Mouse (Mus musculus): ENCODE measurements around the gene Kazald1. TPM values are rescaled to one million over a fixed set of nuclear protein-coding genes. Genes with fewer than 3 reads are reported as not detected.
"Not testable (repeated sequence)": the region's sequence is repeated elsewhere in the genome, so short reads cannot be mapped to it uniquely, and the experiment has no call there.

Kazald1 gene
- total RNA-seq (2021) = 10 to 100 TPM; 11.4 to 19.2 TPM
- long read RNA-seq, experiment 1, transcript Kazald1-201 (5 exons, 1,380 nt) = major isoform, 8 of 23 reads
- long read RNA-seq, experiment 1, partial matches to known transcripts = 13 of 23 reads
- long read RNA-seq, experiment 1, other reads (novel, unspliced or antisense) = 2 of 23 reads
- long read RNA-seq, experiment 2, partial matches to known transcripts = 12 of 24 reads
- long read RNA-seq, experiment 2, other reads (novel, unspliced or antisense) = 7 of 24 reads

- DNase-seq = peak; percentile 95
These were observed at the start of gene Kazald1 for GRCm38 (mm10) chr19:45074580-45075322. Gene Kazald1 (plus strand): TSS chr19:45075241.

DNA sequence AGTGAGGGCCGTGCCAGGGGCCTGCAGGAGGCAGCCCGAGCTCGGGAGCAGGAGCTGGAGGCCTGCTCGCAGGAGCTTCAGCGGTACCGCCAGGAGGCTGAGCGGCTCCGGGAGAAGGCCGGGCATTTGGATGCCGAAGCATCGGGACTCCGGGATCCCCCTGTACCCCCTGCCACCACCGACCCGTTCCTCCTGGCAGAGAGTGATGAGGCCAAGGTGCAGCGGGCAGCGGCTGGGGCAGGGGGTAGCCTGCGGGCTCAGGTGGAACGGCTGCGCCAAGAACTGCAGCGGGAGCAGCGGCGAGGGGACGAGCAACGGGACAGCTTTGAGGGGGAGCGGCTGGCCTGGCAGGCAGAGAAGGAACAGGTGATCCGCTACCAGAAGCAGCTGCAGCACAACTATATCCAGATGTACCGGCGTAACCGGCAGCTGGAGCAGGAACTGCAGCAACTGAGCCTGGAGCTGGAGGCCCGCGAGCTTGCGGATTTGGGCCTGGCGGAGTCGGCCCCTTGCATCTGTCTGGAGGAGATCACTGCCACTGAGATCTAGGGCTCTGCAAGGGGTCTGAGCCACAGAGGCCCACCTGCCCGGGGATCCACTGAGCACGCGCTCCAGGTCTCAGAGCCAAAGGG is 49.0 kb upstream of the Kazald1 start:
- DNase-seq = no peak

DNA sequence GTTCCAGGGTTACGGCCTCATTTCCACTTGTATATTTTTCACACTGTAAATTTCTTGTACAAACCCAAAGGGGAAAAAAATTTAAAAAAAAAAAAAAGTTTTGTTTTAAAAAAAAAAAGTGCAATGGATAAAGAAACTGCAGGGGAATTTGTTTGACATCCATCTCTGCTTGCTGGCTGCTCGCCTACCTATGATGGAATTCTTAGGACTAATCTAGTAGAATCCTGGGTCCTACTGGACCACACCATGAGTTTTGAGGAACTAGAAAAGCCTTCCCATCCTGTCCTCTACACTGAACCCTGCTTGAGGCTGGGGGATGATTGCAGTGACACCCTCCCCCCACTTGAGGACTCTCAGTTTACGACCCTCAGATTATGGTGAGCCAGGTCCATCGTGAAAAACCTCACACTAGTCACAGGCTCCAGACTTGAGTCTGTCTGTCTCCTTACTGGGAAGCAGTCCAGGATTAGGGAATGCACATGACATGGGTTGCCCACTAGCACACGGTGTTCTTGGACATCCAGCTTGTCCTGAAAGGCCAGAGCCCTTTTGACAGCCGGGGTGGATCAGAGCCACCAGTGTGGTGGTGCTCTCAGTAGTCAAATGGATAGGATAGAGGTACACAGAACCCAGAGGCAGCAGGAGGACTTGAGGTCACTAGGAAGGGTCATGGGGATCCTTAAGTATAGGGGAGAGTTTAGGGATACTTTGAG is 47.9 kb upstream of the Kazald1 start:
- DNase-seq = no peak

GRCm38 (mm10) chr19:45027848-45028247 is 47.2 kb upstream of the Kazald1 start:
- DNase-seq = no peak

DNA sequence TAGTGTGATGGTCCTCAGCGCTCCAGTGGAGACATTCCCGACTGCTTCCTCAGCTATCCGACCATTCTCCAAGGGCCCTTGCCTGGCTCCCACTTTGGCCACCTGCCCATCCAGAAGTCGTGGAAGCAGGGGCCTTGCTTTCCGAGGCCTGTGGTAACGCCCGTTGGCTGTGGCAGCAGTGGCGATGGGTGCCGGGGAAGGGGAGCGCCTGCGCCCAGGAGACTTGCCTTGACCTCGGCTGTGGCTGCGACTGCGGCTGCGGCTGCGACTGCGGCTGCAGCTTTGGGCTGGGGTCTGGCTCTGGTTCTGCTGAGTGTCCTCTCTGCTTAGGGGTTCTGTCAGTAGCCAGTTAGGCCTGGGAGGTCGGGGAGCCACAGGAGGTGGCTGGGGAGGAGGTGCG is 46.3 kb upstream of the Kazald1 start:
- no peak for DNase-seq

DNA sequence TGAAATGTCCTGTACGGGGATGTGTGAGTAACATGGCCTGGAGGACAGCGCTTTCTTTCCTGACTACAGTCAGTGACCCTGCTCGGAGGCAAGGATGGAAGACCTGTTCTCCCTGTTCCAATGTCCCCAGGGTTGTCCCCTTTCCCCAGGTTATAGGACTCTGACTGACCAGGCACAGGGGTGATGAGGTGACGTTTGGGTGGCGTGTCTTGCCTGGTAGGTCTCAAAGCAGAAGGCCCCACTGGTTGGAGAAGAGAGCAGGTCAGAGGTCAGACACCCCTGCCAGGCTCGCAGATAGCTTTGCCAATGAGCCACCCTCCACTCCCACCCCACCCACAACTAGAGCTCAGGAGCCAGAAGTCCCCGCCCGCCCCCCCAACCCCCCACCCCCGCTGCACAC is 45.5 kb upstream of the Kazald1 start:
- DNase-seq = no peak

DNA sequence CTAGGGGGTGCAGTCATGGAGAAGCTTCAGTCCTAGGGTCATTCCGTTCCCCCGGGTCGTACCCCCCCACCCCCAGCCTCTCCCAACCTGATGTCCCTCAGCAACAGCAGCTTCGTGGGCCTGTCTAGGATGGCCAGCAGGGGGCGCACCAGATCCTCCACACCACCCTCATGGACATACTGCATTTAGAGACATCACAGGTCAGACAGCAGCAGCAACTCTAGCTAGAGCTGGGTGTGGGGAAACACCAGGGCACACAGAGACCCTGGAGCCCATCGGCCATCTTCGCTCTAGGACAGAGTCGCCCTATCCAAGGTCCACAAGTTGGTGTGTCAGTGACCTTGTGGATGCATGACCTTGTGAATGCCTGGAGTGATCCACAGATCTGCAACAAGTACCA is 44.9 kb upstream of the Kazald1 start:
- peak; percentile 82 for DNase-seq

DNA sequence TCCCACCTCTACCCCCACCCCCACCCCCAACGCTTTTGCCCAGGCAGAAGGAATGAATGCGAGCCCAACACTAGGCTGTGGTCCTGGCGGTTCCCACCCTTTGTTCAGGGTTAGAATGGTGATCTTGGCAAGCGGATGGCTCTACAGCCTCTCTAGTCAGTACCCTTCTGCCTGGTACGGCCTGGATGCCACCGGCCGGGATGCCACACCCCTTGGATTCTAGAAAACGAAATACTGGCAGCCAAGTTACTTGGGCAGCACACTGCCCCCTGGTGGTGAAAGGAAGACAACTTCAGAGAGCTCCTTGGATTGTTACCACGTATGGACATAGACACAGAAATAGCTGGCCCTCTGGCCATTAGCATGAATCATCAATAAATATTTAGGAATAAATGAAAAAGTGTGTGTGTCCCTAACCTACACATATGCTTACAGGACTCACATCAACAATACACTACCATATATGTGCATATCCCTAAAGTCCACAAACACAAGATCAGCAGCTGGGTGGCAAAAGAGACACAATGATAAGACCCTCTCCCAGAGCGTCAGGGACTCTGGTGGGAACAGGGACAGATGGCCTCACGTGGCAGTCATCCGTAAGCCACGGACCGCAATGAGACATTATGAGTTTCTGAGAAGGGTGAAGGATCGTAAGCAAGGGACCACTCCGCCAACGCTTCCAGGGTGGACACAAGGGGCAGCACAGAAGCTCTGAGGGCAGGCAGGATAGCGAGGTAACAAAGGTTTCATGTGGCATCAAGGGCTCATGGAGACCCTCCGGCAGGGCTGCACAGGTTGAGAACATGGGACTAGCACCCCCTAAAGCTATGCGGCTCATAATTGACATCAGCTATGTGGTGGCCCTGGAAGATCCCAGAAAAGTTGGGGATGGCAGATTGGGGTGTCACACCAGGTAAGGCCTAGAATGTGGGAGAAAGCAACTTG is 44.0 kb upstream of the Kazald1 start:
- DNase-seq = peak; percentile 80

DNA sequence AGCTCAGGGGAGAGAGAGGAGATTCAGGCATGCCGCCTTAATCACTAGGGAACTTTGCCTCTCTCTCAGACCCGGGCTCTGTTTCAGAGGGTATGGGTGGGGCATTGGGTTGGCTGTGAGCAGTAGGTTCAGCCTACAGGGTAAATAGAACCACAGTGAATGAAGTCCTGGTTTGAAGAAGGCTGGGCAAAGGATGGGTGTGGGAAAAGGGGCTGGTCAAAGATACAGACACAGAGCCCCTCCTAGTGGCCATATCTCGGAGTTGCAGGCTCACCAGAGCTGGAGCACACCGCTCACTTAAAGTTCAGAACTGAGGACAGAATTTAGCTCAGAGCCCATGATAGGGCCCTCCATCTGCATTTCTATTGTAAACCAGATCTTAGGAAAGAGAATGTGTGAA is 43.3 kb upstream of the Kazald1 start:
- peak; percentile 75 for DNase-seq

GRCm38 (mm10) chr19:45032570-45033332 is 42.3 kb upstream of the Kazald1 start:
- no peak for DNase-seq

GRCm38 (mm10) chr19:45036867-45037266 is 38.2 kb upstream of the Kazald1 start:
- peak; percentile 83 for DNase-seq

DNA sequence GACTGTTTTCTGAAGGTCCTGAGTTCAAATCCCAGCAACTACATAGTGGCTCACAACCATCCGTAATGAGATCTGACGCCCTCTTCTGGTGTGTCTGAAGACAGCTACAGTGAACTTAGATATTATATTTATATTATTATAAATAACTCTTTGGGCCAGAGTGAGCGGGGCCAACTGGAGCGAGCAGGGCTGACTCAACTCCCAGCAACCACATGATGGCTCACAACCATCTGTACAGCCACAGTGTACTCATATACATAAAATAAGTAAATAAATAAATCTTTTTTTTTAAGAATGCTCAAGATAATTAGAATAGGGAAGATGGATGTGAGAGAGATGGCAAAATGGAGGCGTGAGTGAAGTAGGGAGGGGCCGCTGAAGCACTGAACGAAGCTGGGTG is 36.8 kb upstream of the Kazald1 start:
- not testable (repeated sequence) for DNase-seq

DNA sequence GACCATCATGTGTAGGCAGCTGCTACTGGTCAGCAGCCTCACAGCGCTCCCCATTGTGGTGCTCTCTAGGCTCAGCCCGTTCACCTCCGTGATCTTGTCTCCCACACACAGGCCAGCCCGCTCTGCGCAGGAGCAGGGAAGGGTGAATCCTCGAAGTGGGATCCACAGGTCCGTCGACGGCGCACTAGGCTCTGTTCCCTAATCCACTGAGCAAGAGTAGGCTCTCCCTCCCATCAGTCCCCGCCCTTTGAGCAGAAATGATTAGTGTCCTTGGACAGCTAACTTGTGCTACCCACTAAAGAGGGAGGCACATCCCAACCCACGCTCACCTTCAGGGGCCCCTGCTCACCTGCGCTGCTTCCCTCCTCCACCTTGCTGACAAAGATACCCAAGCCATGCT is 34.8 kb upstream of the Kazald1 start:
- no peak for DNase-seq

- no peak for DNase-seq
These were observed 30.6 kb upstream of the Kazald1 start for GRCm38 (mm10) chr19:45044389-45044927.

- DNase-seq = no peak
These were observed 29.8 kb upstream of the Kazald1 start for GRCm38 (mm10) chr19:45045236-45045635.

DNA sequence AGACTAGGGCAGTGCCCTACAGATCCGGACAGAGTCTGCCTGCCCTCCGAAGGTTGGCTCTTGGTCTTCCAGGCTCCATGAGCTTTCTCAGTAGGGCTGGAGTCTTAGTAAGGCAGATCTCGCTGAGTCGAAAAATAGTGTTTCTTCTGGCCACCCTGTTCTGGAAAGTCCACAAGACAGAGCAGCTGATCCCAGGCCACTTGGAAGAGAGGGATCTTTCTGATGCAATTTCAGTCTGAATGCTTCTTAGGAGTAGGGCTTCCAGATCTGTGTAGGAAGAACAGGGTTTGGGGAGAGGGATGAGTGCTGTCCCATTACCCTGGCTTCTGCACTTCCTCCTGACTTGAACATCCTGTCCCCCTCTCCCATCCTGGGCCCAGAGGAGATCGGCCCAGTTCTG is 29.4 kb upstream of the Kazald1 start, which contains the start of gene Pdzd7:
Gene Pdzd7 (minus strand): TSS at position 67 of the 400 bp plus-strand sequence.
- no peak for DNase-seq

DNA sequence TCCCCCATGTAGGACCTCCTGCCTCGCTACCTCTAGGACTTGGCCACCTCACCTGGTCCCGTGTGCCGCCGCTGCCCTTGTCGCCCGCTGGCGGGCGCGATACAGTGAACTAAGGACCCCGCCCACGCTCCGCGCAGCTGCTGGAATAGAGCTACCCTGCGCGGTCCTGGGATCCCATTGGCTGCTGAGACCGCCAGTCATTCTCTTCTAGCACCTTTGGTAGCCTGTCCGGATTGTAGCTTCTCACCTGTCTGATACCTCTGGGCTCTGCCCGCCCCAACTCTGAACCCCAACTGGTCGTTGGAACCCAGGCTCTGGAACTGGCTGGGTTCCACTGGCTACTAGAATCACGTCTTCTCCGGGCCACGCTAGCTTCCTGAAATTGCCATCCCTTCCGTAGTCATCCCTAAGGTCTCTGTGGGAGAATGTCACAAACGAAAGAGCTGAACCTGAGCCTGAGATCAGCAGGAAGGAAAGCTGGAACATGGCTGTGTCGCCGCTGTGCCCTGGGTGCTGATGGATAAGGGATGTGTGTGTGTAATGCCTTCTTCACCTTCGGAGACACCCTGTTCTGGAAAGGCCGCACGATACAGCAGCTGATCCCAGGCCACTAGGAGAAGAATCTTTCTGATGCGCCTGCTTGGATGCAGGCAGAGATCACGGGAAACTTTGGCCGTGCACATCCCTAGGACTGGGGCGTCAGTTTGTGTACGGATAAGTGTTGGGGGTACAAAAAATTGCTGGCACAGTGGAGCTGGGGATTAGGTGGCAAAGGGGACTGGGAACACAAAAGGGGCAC is 28.3 kb upstream of the Kazald1 start:
- peak; percentile 83 for DNase-seq

GRCm38 (mm10) chr19:45047417-45047934 is 27.6 kb upstream of the Kazald1 start, which contains the start of gene Sfxn3:
Gene Sfxn3 (plus strand): TSS chr19:45047503.
- peak; percentile 95 for DNase-seq
